Mouse (Mus musculus) heart, adult 11 months (tissue): Measurements from ENCODE around the gene E130311K13Rik.

Experiments used
- DNase-seq: peaks from one replicate; pipeline ENCODE4 v3.0.0; 2022

The E130311K13Rik gene

GRCm38 (mm10) chr3:63928878-63929859 lies at the start of gene E130311K13Rik:
Gene E130311K13Rik (minus strand): TSS chr3:63929472.
- peak; percentile 99 for DNase-seq

- DNase-seq, result no peak
Observed at GRCm38 (mm10) chr3:63977895-63978294, 48.6 kb upstream of the E130311K13Rik start.

- DNase-seq, result peak; percentile 99
Observed at GRCm38 (mm10) chr3:63975955-63976908, 47.0 kb upstream of the E130311K13Rik start, which contains the start of gene Gmps. Gene Gmps (plus strand): TSS chr3:63976106.

- DNase-seq, result no peak
Observed at GRCm38 (mm10) chr3:63965929-63966328, 36.7 kb upstream of the E130311K13Rik start.

- DNase-seq, result no peak
Observed at GRCm38 (mm10) chr3:63964922-63965249, 35.6 kb upstream of the E130311K13Rik start.

GRCm38 (mm10) chr3:63964100-63964921 lies 35.0 kb upstream of the E130311K13Rik start, which contains the start of gene Slc33a1:
Gene Slc33a1 (minus strand): TSS chr3:63964768.
- DNase-seq, result peak; percentile 100

- no peak for DNase-seq
Observed at GRCm38 (mm10) chr3:63963421-63964099, 34.3 kb upstream of the E130311K13Rik start.

- no peak for DNase-seq
Observed at GRCm38 (mm10) chr3:63949837-63950236, 20.6 kb upstream of the E130311K13Rik start.

- DNase-seq, result no peak
Observed at GRCm38 (mm10) chr3:63941204-63941850, 12.1 kb upstream of the E130311K13Rik start.

- DNase-seq, result no peak
Observed at GRCm38 (mm10) chr3:63938928-63939327, 9.7 kb upstream of the E130311K13Rik start.

GRCm38 (mm10) chr3:63919634-63920033 lies 9.6 kb downstream of the E130311K13Rik start:
- DNase-seq, result no peak

GRCm38 (mm10) chr3:63910301-63910700 lies 19.0 kb downstream of the E130311K13Rik start:
- no peak for DNase-seq

- no peak for DNase-seq
Observed at GRCm38 (mm10) chr3:63905241-63905640, 24.0 kb downstream of the E130311K13Rik start.

- DNase-seq, result no peak
Observed at GRCm38 (mm10) chr3:63904157-63904556, 25.1 kb downstream of the E130311K13Rik start.

- no peak for DNase-seq
Observed at GRCm38 (mm10) chr3:63900021-63900571, 29.2 kb downstream of the E130311K13Rik start.

GRCm38 (mm10) chr3:63899309-63899695 lies 30.0 kb downstream of the E130311K13Rik start, which contains the start of gene Plch1:
Gene Plch1 (minus strand): TSS chr3:63899472.
- DNase-seq, result no peak

- peak; percentile 94 for DNase-seq
Observed at GRCm38 (mm10) chr3:63898581-63899308, 30.5 kb downstream of the E130311K13Rik start.

- DNase-seq, result no peak
Observed at GRCm38 (mm10) chr3:63897177-63897576, 32.1 kb downstream of the E130311K13Rik start.

- DNase-seq, result no peak
Observed at GRCm38 (mm10) chr3:63896303-63896702, 33.0 kb downstream of the E130311K13Rik start.

GRCm38 (mm10) chr3:63895786-63896185 lies 33.5 kb downstream of the E130311K13Rik start:
- DNase-seq, result no peak
